Mouse (Mus musculus) adrenal gland, postnatal 14 days (tissue): ENCODE measurements around the gene Polr3gl. TPM values are rescaled to one million over a fixed set of nuclear protein-coding genes. Genes with fewer than 3 reads are reported as not detected.

Experiments
- total RNA-seq: library from RNA; stranded (reverse); gene quantifications from 2 replicates; pipeline ENCODE4 v1.2.3, GENCODE M21; 2021

Gene Polr3gl
- total RNA-seq, 1 experiment from 2014 or later = 36.1 TPM

Other genes starting within 250 kb of the Polr3gl start
- gene BC107364, start 141.9 kb downstream of the Polr3gl start, total RNA-seq = not detected in 2 replicates
- gene Hfe2, start 69.0 kb downstream of the Polr3gl start, total RNA-seq = 6.9 TPM in 1 of 2 replicates, not detected in the other
- 479 and 772 TPM in 2 replicates for gene Txnip, start 36.2 kb downstream of the Polr3gl start, total RNA-seq
- gene Gm16253, start 17.2 kb downstream of the Polr3gl start, total RNA-seq = not detected in 2 replicates
- gene Ankrd34a, start 2.5 kb upstream of the Polr3gl start, total RNA-seq = 0.49 and 0.70 TPM in 2 replicates
- gene Lix1l, start 7.0 kb upstream of the Polr3gl start, total RNA-seq = 29.1 and 29.6 TPM in 2 replicates
- gene Rbm8a, start 35.8 kb upstream of the Polr3gl start, total RNA-seq = 95.0 and 98.6 TPM in 2 replicates
- 43.6 and 45.6 TPM in 2 replicates for gene Pex11b, start 41.2 kb upstream of the Polr3gl start, total RNA-seq
- 0.19 and 0.34 TPM in 2 replicates for gene Gm42957, start 41.3 kb upstream of the Polr3gl start, total RNA-seq
- gene Itga10, start 51.4 kb upstream of the Polr3gl start, total RNA-seq = 1.6 and 2.6 TPM in 2 replicates
- 1.7 and 2.9 TPM in 2 replicates for gene Ankrd35, start 76.0 kb upstream of the Polr3gl start, total RNA-seq
- gene Pias3, start 102.2 kb upstream of the Polr3gl start, total RNA-seq = 21.3 and 31.9 TPM in 2 replicates
- gene Nudt17, start 114.4 kb upstream of the Polr3gl start, total RNA-seq = 3.6 and 4.1 TPM in 2 replicates
- 26.4 and 33.4 TPM in 2 replicates for gene Polr3c, start 133.4 kb upstream of the Polr3gl start, total RNA-seq
- gene Rnf115, start 133.5 kb upstream of the Polr3gl start, total RNA-seq = 33.5 and 34.2 TPM in 2 replicates
- 0.26 and 4.2 TPM in 2 replicates for gene Pdzk1, start 235.1 kb upstream of the Polr3gl start, total RNA-seq
- gene Cd160, start 235.2 kb upstream of the Polr3gl start, total RNA-seq = not detected in 2 replicates